Mouse (Mus musculus): ENCODE data around the gene Hipk1. TPM values are rescaled to one million over a fixed set of nuclear protein-coding genes. Genes with fewer than 3 reads are reported as not detected.
"Not testable (repeated sequence)": the region's sequence is repeated elsewhere in the genome, so short reads cannot be mapped to it uniquely, and the experiment has no call there.

Gene Hipk1
- polyA plus RNA-seq, 1 experiment from 2014 or later = 16.8 TPM

- TF ChIP-seq CTCF (IDR thresholded peaks at IDR 0.05; ENCODE audit: low read depth) = no peak
- Histone ChIP-seq H3K4me1 (ENCODE audit: insufficient read depth) (no peaks in the 10 kb centered on the region), H3K27ac (ENCODE audit: low read depth) (no peak overlapping the region), H3K4me3 (ENCODE audit: low read depth, low read length) (no peak overlapping the region), H3K9ac (no peak overlapping the region), H3K36me3 (ENCODE audit: insufficient read depth) (no peaks in the 10 kb centered on the region), H3K27me3 (ENCODE audit: insufficient read depth, low read length) (no peaks in the 10 kb centered on the region), H3K4me2 (no peak overlapping the region), H3K9me3 (ENCODE audit: low read depth, low read length) (no peaks in the 10 kb centered on the region)
- 88% methylated on average over 2 of the region's 2 CpGs for WGBS
- DNase-seq = no peak
- no peak for ATAC-seq (ENCODE audit: insufficient read depth)
Observed at GRCm38 (mm10) chr3:103834001-103834400, 42.6 kb upstream of the Hipk1 start.

- ATAC-seq (ENCODE audit: insufficient read depth) (no peak), DNase-seq (no peak)
- Histone ChIP-seq H3K36me3 (ENCODE audit: insufficient read depth) (no peaks in the 10 kb centered on the region), H3K4me1 (ENCODE audit: insufficient read depth) (no peaks in the 10 kb centered on the region), H3K9me3 (ENCODE audit: low read depth, low read length) (no peaks in the 10 kb centered on the region), H3K27me3 (ENCODE audit: insufficient read depth, low read length) (no peaks in the 10 kb centered on the region), H3K4me2 (no peak within 1 kb of the TSS), H3K9ac (no peak within 1 kb of the TSS), H3K27ac (ENCODE audit: low read depth) (no peak within 1 kb of the TSS), H3K4me3 (ENCODE audit: low read depth, low read length) (no peak within 1 kb of the TSS)
- TF ChIP-seq CTCF (IDR thresholded peaks at IDR 0.05; ENCODE audit: low read depth) = no peak
Observed at GRCm38 (mm10) chr3:103832426-103832825, 41.1 kb upstream of the Hipk1 start, which contains the start of gene Bcl2l15. TSS of gene Bcl2l15 (plus strand) at chr3:103832601.

GRCm38 (mm10) chr3:103831146-103831545 lies 39.8 kb upstream of the Hipk1 start:
- no peaks in the 10 kb centered on the region for H3K9me3 ChIP-seq (ENCODE audit: low read depth, low read length)
- no peaks in the 10 kb centered on the region for H3K4me1 ChIP-seq (ENCODE audit: insufficient read depth)
- H3K27ac ChIP-seq (ENCODE audit: low read depth) = no peak overlapping the region
- H3K36me3 ChIP-seq (ENCODE audit: insufficient read depth) = no peaks in the 10 kb centered on the region
- no peak for TF ChIP-seq CTCF (IDR thresholded peaks at IDR 0.05; ENCODE audit: low read depth)
- 84% methylated on average over 7 of the region's 7 CpGs for WGBS
- DNase-seq (no peak), ATAC-seq (ENCODE audit: insufficient read depth) (no peak)
- H3K27me3 ChIP-seq (ENCODE audit: insufficient read depth, low read length) = no peaks in the 10 kb centered on the region
- no peak overlapping the region for H3K4me3 ChIP-seq (ENCODE audit: low read depth, low read length)
- H3K9ac ChIP-seq = no peak overlapping the region
- H3K4me2 ChIP-seq = no peak overlapping the region

DNA sequence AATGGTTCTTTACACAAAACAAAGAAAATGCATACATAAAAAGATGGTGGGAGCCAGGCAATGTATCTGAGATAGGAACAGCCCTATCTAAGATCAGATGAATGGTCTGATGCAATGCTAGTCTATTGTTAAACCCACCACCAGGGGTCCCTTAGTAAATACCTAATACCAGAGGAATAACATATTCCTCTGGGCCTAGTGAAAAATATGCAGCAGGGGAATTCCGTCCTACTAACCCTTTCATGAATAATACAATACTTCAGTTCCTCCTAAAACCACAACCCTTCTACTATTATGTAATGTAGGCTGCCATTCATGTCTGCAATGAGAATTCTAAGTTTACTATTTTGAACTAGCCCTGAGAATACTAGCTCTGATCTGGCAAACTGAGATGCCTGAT lies 39.3 kb upstream of the Hipk1 start:
- TF ChIP-seq CTCF (IDR thresholded peaks at IDR 0.05; ENCODE audit: low read depth) = peak; percentile 31
- H3K36me3 ChIP-seq (ENCODE audit: insufficient read depth); H3K9ac ChIP-seq; H3K27ac ChIP-seq (ENCODE audit: low read depth); H3K27me3 ChIP-seq (ENCODE audit: insufficient read depth, low read length); H3K4me2 ChIP-seq; H3K4me1 ChIP-seq (ENCODE audit: insufficient read depth); H3K4me3 ChIP-seq (ENCODE audit: low read depth, low read length); ATAC-seq (ENCODE audit: insufficient read depth); H3K9me3 ChIP-seq (ENCODE audit: low read depth, low read length): not testable (repeated sequence)
- peak; percentile 29 for DNase-seq
- 72% methylated on average over 1 of the region's 1 CpGs for WGBS

GRCm38 (mm10) chr3:103829036-103829435 lies 37.7 kb upstream of the Hipk1 start:
- Histone ChIP-seq H3K4me3 (ENCODE audit: low read depth, low read length) (no peak overlapping the region), H3K27ac (ENCODE audit: low read depth) (no peak overlapping the region), H3K27me3 (ENCODE audit: insufficient read depth, low read length) (no peaks in the 10 kb centered on the region), H3K9ac (no peak overlapping the region), H3K36me3 (ENCODE audit: insufficient read depth) (no peaks in the 10 kb centered on the region), H3K4me2 (no peak overlapping the region), H3K4me1 (ENCODE audit: insufficient read depth) (no peaks in the 10 kb centered on the region), H3K9me3 (ENCODE audit: low read depth, low read length) (no peaks in the 10 kb centered on the region)
- no peak for DNase-seq
- no peak for TF ChIP-seq CTCF (IDR thresholded peaks at IDR 0.05; ENCODE audit: low read depth)
- no peak for ATAC-seq (ENCODE audit: insufficient read depth)
- 78% methylated on average over 3 of the region's 3 CpGs for whole genome bisulfite sequencing

GRCm38 (mm10) chr3:103827548-103827947 lies 36.2 kb upstream of the Hipk1 start:
- no peak for ATAC-seq (ENCODE audit: insufficient read depth)
- H3K27me3 ChIP-seq (ENCODE audit: insufficient read depth, low read length) = no peaks in the 10 kb centered on the region
- no peaks in the 10 kb centered on the region for H3K9me3 ChIP-seq (ENCODE audit: low read depth, low read length)
- 0 out of 2 replicates have a peak, but pooled peaks have one; percentile 27 for TF ChIP-seq CTCF (IDR thresholded peaks at IDR 0.05; ENCODE audit: low read depth)
- H3K36me3 ChIP-seq (ENCODE audit: insufficient read depth) = 0 out of 2 replicates have a peak, but pooled peaks cover 2% of the 10 kb centered on the region
- no peaks in the 10 kb centered on the region for H3K4me1 ChIP-seq (ENCODE audit: insufficient read depth)
- DNase-seq = no peak
- no peak overlapping the region for H3K4me3 ChIP-seq (ENCODE audit: low read depth, low read length)
- no peak overlapping the region for H3K9ac ChIP-seq
- H3K27ac ChIP-seq (ENCODE audit: low read depth) = no peak overlapping the region
- no peak overlapping the region for H3K4me2 ChIP-seq

- no peaks in the 10 kb centered on the region for H3K27me3 ChIP-seq (ENCODE audit: insufficient read depth, low read length)
Observed at GRCm38 (mm10) chr3:103810967-103811366, 19.6 kb upstream of the Hipk1 start.

GRCm38 (mm10) chr3:103809799-103810150 lies 18.4 kb upstream of the Hipk1 start:
- Histone ChIP-seq H3K4me2 (peak overlapping the region; percentile 72), H3K4me1 (ENCODE audit: insufficient read depth) (peaks cover 5% of the 10 kb centered on the region; the same call in 1 of the 2 replicates), H3K27me3 (ENCODE audit: insufficient read depth, low read length) (no peaks in the 10 kb centered on the region), H3K36me3 (ENCODE audit: insufficient read depth) (peaks cover 29% of the 10 kb centered on the region), H3K4me3 (ENCODE audit: low read depth, low read length) (peak overlapping the region; percentile 85), H3K9me3 (ENCODE audit: low read depth, low read length) (no peaks in the 10 kb centered on the region), H3K27ac (ENCODE audit: low read depth) (peak overlapping the region; percentile 96), H3K9ac (peak overlapping the region; percentile 91)
- WGBS = 2% methylated on average over 14 of the region's 14 CpGs
- TF ChIP-seq CTCF (IDR thresholded peaks at IDR 0.05; ENCODE audit: low read depth) = no peak
- DNase-seq (no peak), ATAC-seq (ENCODE audit: insufficient read depth) (peak; percentile 69)

More at GRCm38 (mm10) chr3:103810967-103811366, 19.6 kb upstream of the Hipk1 start:
- peaks cover 5% of the 10 kb centered on the region; the same call in 1 of the 2 replicates for H3K4me1 ChIP-seq (ENCODE audit: insufficient read depth)
- TF ChIP-seq CTCF (IDR thresholded peaks at IDR 0.05; ENCODE audit: low read depth) = no peak
- no peak overlapping the region for H3K4me3 ChIP-seq (ENCODE audit: low read depth, low read length)
- no peak overlapping the region for H3K9ac ChIP-seq
- peaks cover 30% of the 10 kb centered on the region for H3K36me3 ChIP-seq (ENCODE audit: insufficient read depth)
- H3K4me2 ChIP-seq = no peak overlapping the region
- 81% methylated on average over 6 of the region's 6 CpGs for WGBS
- no peak for ATAC-seq (ENCODE audit: insufficient read depth)
- DNase-seq = no peak
- no peak overlapping the region for H3K27ac ChIP-seq (ENCODE audit: low read depth)
- H3K9me3 ChIP-seq (ENCODE audit: low read depth, low read length) = no peaks in the 10 kb centered on the region
